Mouse (Mus musculus): Measurements from ENCODE around the gene Elfn1.

Elfn1 gene

GRCm38 (mm10) chr5:140023941-140024500 is 116.3 kb downstream of the Elfn1 start:
- no peak for DNase-seq (ENCODE audit: low spot score)
